Mouse (Mus musculus): ENCODE results near the gene Rin1.

DNA sequence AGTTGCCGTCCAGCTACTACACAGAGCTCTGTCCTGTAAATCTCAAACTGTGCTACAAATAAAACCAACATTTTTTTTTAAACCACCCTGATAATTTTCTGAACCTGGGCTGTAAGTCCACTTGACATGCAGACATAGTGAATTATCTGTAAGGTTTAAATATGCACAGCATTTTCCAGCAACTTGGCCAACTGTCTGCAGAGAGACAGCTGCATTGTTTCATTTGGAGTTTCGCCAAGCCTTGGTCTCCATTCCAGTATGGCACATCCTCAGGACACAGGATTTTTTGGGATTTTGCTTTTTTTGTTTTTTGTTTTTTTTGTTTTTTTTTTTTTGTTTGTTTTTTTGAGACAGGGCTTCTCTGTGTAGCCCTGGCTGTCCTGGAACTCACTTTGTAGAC, 28.9 kb upstream of the Rin1 start:
- no peak for TF ChIP-seq CTCF (IDR thresholded peaks at IDR 0.05; ENCODE audit: extremely low read depth, insufficient read depth, low read length)
- no peak for TF ChIP-seq POLR2A (IDR thresholded peaks at IDR 0.05; ENCODE audit: extremely low read depth, insufficient read depth, low read length)

Data from cortical plate, adult 2 months (tissue).